Mouse (Mus musculus) intestine, embryonic 16.5 days (tissue): ENCODE data around the gene Ralgds. TPM values are rescaled to one million over a fixed set of nuclear protein-coding genes. Genes with fewer than 3 reads are reported as not detected.
A peak's percentile ranks its signal among the peaks of the same experiment; 100 is the strongest.
"Not testable (repeated sequence)": the region's sequence is repeated elsewhere in the genome, so short reads cannot be mapped to it uniquely, and the experiment has no call there.

Experiments
- ATAC-seq: fragments of 200-750 bp; cut with Nextera tagmentation; 2 replicates; pipeline ENCODE4 v1.8.0; 2017; ENCODE audit warnings: moderate TSS enrichment, moderate library complexity
- H3K27ac ChIP-seq: fragments of 300-500 bp; sonication (generic); 2 replicates; pipeline ENCODE4 v1.5.1; 2014; ENCODE audit warnings: mild to moderate bottlenecking, low read length
- H3K27me3 ChIP-seq: fragments of 300-500 bp; sonication (generic); replicated peaks from 2 replicates; pipeline ENCODE4 v1.6.1; 2014; ENCODE audit warnings: low read length, control low read depth, mixed read lengths; ENCODE audit not compliant: control insufficient read depth, insufficient read depth
- H3K36me3 ChIP-seq: fragments of 300-500 bp; sonication (generic); 2 replicates; pipeline ENCODE4 v1.6.1; 2014; ENCODE audit warnings: low read length, control low read depth; ENCODE audit not compliant: control insufficient read depth, insufficient read depth
- H3K4me1 ChIP-seq: fragments of 300-500 bp; sonication (generic); 2 replicates; pipeline ENCODE4 v1.6.1; 2014; ENCODE audit warnings: low read length, control low read depth, mixed read lengths; ENCODE audit not compliant: control insufficient read depth, insufficient read depth
- H3K4me2 ChIP-seq: fragments of 300-500 bp; sonication (generic); 2 replicates; pipeline ENCODE4 v1.6.1; 2014; ENCODE audit warnings: low read depth, low read length, control low read depth
- H3K4me3 ChIP-seq: fragments of 300-500 bp; sonication (generic); 2 replicates; pipeline ENCODE4 v1.5.1; 2014; ENCODE audit warnings: mild to moderate bottlenecking, low read length
- H3K9ac ChIP-seq: fragments of 300-500 bp; sonication (generic); 2 replicates; pipeline ENCODE4 v1.6.1; 2014; ENCODE audit warnings: low read depth, low read length
- H3K9me3 ChIP-seq: fragments of 300-500 bp; sonication (generic); 2 replicates; pipeline ENCODE4 v1.6.1; 2016; ENCODE audit warnings: low read length, control low read depth; ENCODE audit not compliant: control insufficient read depth
- WGBS: fragments of 180-500 bp; shearing (Covaris S2); extraction: QIAGEN DNeasy Blood & Tissue Kit; methylation state at CpG from one replicate; pipeline ENCODE4 v1.1.7; 2014; 5-methylcytosine and 5-hydroxymethylcytosine counted together
- polyA plus RNA-seq: library from polyadenylated mRNA; unstranded; fragments of >200 nt; fragmentation: Nextera tagmentation; extraction: Ambion mirVana; gene quantifications from 2 replicates; pipeline ENCODE4 v1.2.1, GENCODE M21; 2015

Ralgds gene
- polyA plus RNA-seq, 1 experiment from 2014 or later: 19.1 TPM

DNA sequence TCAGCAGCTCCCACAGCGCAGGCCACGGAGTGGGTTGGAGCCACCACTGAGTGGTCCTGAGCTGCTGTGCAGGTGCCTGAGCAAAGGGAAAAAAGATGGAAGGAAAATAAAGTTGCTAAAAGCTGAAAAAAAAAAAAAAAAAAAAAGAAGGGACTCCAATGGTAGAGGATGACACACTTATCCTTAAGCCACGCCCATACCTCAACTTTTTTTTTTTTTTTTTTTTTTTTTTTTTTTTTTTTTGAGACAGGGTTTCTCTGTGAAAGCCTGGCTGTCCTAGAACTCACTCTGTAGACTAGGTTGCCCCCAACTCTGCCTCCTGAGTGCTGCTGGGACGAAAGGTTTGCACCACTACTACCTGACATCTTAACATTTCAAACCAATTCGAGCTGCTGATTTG is 34.9 kb upstream of the Ralgds start:
- H3K4me3 ChIP-seq, H3K9ac ChIP-seq, H3K9me3 ChIP-seq, H3K27me3 ChIP-seq, H3K4me1 ChIP-seq, H3K27ac ChIP-seq, H3K36me3 ChIP-seq, H3K4me2 ChIP-seq, ATAC-seq: not testable (repeated sequence)
- WGBS: 96% methylated on average over 5 of the region's 5 CpGs

DNA sequence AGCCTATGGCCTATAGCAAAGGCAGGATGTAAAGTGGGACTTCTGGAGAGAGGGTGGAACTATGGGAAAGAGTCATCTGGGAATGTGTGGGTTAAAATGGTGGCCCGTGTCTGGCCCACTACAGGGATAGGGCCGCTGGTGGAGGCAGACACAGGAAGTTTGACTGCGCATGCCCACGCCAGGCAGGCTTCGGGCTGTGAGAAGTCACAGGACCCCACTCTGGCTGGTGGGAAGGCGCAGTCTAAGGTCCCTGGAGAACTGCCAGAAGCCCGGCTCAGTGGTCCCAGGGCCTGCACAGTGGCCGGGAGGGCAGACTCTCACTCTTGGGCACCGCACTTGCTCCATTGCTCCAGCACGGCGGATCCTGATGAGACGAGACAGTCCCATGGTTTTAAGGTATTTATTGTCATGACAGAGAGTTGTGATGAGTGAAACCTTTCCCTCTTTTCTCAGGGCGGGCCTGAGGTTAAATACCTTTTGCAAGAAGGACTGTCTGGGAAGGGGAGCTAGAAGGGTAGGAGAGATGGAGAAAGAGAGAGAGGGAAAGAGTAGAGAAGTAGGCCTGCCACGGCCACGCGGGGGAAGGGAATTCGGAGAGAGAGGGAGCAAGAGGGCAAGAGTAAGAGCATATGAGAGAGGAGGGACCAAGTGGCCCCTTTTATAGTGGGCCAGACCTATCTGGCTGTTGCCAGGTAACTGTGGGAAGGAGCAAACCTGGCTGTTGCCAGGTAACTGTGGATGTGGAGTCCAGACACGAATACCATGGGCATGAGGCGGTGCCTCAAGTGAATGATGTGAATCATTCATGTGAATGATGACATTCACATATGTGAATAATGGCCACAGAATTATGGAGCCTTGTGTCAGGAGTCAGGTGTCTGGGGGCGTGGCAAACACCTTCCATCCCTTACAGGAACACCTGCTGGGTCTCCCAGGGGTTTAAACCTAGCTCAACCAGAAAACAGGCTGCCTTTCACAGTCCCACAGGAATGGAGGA is 33.4 kb upstream of the Ralgds start:
- Histone ChIP-seq H3K9me3 (no peaks in the 10 kb centered on the region), H3K4me1 (0 out of 2 replicates have a peak, but pooled peaks cover 3% of the 10 kb centered on the region), H3K27ac (peak overlapping the region; percentile 68), H3K9ac (peak overlapping the region; percentile 66), H3K4me2 (peak overlapping the region; percentile 46), H3K36me3 (no peaks in the 10 kb centered on the region), H3K27me3 (no peaks in the 10 kb centered on the region), H3K4me3 (peak overlapping the region; percentile 50)
- peak; percentile 50; the same call in 1 of the 2 replicates for ATAC-seq
- WGBS: 48% methylated on average over 20 of the region's 20 CpGs

DNA sequence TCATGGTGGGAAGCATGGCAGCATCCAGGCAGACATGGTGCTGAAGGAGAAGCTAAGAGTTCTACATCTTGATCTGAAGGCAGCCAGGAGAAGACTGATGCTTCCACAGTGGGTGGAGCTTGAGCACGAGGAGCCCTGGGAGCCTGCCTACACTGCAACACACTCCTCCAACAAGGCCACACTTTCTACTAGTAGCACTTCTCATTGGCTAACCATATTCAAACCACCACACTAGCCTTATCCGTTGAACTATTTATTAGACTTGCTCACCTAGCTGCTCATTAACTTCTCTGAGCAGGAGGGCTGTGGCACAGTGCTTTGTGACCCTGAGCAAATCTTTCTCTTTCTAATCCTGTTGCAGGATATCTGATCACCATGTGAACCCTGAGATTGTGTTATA is 29.1 kb upstream of the Ralgds start:
- Histone ChIP-seq H3K27ac (no peak overlapping the region), H3K9ac (no peak overlapping the region), H3K27me3 (no peaks in the 10 kb centered on the region), H3K36me3 (no peaks in the 10 kb centered on the region), H3K4me3 (no peak overlapping the region), H3K9me3 (no peaks in the 10 kb centered on the region), H3K4me1 (0 out of 2 replicates have a peak, but pooled peaks cover 2% of the 10 kb centered on the region), H3K4me2 (no peak overlapping the region)
- 58% methylated on average over 2 of the region's 2 CpGs for WGBS
- peak; percentile 85 for ATAC-seq

DNA sequence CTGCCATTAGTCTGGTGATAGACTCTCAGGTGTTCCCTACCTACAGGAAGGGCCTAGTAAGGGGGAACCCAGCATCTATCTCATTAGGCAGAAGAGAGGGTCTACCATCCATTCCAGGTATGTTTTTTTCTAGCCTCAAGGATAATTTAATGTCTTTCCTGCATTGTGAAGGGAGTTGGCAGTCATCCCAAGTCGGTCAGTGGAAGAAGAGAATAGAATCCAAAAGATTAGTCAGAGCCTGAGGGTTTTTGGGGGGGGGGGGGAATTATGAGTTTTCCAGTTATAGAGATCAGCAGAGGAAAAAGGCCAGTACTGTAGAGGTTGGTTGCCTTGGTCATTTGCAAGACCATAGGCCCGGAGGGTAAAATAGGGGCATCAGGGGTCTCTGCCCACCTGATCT is 18.4 kb upstream of the Ralgds start:
- no peak overlapping the region for H3K27ac ChIP-seq
- WGBS: 78% methylated on average over 2 of the region's 2 CpGs

DNA sequence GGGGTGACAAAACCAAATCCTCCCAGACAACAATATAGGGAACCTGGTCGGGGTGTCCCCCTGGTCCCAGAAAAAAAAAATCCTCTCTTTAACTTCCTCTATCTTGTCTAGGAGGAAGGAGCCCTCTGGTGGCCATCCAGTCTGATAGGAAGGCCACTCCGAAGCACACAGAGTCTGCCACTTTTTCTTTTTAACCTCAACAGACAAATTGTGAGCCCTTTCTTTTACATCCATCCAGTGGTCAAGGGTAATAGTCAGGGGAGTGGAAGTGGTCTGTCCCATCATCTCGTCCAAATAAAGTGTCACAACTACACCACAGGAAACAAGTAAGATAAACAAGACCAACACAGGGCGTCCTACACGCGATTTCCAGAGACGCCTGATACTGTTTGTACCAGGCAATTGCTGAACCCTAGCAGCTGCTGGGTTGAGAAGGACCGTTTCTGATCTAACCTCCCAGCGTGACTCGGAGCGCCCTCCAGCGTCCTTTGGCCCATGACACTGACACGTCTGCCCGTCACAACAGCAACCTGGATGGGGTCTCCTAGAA is 17.6 kb upstream of the Ralgds start:
- Histone ChIP-seq H3K4me2 (no peak overlapping the region), H3K27me3 (no peaks in the 10 kb centered on the region), H3K9me3 (no peaks in the 10 kb centered on the region), H3K27ac (0 out of 2 replicates have a peak overlapping the region, but pooled peaks have one; percentile 20), H3K36me3 (no peaks in the 10 kb centered on the region), H3K4me3 (no peak overlapping the region), H3K9ac (no peak overlapping the region), H3K4me1 (peaks cover 13% of the 10 kb centered on the region)
- WGBS: 72% methylated on average over 14 of the region's 14 CpGs
- no peak for ATAC-seq

More for the DNA sequence above, 18.4 kb upstream of the Ralgds start:
- ATAC-seq: no peak
- Histone ChIP-seq H3K36me3 (no peaks in the 10 kb centered on the region), H3K27me3 (no peaks in the 10 kb centered on the region), H3K9me3 (no peaks in the 10 kb centered on the region), H3K4me1 (peaks cover 13% of the 10 kb centered on the region), H3K4me3 (no peak overlapping the region), H3K4me2 (no peak overlapping the region), H3K9ac (no peak overlapping the region)

DNA sequence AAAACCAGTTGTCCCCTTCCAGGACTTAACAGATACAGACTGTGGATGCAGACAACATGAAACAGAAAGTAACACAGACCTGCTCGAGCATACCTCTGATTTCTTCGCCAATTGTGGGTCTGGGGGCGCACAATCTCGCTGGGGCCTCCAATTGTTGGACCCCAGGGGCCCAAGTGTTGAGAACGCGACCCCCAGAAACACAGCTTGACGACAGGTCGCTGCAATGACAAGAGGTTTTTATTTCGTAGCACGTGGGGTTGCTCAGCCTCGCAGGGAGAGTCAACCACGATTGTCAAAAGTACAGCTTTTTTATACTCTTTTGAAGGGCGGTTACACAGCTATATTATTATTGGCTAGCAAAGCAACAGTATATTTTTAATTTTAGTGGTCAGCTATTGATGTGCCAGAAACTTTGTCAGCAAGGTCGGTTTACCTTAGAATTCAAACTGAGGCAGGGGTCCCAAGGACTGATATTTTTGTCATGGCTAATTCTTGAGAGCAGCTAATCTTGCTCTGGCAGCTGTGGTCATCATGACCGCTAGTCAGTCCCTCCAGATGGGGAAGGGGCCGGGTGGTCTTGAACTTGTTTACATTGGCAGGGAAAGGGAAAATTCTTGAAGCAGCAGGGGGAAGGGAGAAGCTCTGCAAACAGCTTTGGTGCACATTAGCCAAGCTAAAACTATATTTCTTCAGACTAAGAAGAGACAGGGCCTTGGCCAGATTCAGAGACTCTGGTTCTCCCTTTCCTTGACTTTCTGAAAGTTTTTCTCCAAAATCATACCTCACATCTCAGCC is 16.9 kb upstream of the Ralgds start:
- Histone ChIP-seq H3K4me2 (no peak overlapping the region), H3K27ac (peak overlapping the region; percentile 30), H3K4me1 (peaks cover 13% of the 10 kb centered on the region), H3K27me3 (no peaks in the 10 kb centered on the region), H3K9me3 (no peaks in the 10 kb centered on the region), H3K9ac (0 out of 2 replicates have a peak overlapping the region, but pooled peaks have one; percentile 12), H3K36me3 (no peaks in the 10 kb centered on the region), H3K4me3 (no peak overlapping the region)
- 0 out of 2 replicates have a peak, but pooled peaks have one; percentile 5 for ATAC-seq
- WGBS: 74% methylated on average over 16 of the region's 16 CpGs

DNA sequence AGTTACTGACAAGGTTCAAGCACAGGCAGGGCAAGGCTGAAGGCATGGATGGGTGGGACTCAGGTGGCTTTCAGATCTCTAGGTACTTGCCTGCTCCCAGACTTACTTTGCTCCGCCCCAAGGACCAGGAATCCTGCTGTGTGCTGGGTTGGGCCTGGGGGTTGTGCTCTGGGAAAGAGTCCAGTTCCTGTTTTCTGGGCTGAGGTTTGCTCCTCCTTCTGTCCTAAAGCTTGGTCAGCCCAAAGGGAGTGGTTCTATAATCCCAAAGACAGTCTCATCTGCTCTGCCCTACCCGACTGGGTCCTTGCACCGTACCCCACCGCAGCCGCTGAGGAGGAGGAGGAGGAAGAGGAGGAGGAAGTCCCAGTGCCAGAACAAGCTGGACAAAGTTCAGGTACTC is 16.3 kb upstream of the Ralgds start, which contains the start of gene Gbgt1:
Gene Gbgt1, plus strand, starts transcription at position 221 of the 400 bp plus-strand sequence.
- Histone ChIP-seq H3K4me3 (peak within 1 kb of the TSS; percentile 1; the same call in 1 of the 2 replicates), H3K36me3 (no peaks in the 10 kb centered on the region), H3K9me3 (no peaks in the 10 kb centered on the region), H3K9ac (peak within 1 kb of the TSS; percentile 12; the same call in 1 of the 2 replicates), H3K4me1 (peaks cover 13% of the 10 kb centered on the region), H3K4me2 (peak within 1 kb of the TSS; percentile 19; the same call in 1 of the 2 replicates), H3K27me3 (no peaks in the 10 kb centered on the region), H3K27ac (peak within 1 kb of the TSS; percentile 30)
- ATAC-seq: peak; percentile 50
- 60% methylated on average over 5 of the region's 5 CpGs for WGBS

DNA sequence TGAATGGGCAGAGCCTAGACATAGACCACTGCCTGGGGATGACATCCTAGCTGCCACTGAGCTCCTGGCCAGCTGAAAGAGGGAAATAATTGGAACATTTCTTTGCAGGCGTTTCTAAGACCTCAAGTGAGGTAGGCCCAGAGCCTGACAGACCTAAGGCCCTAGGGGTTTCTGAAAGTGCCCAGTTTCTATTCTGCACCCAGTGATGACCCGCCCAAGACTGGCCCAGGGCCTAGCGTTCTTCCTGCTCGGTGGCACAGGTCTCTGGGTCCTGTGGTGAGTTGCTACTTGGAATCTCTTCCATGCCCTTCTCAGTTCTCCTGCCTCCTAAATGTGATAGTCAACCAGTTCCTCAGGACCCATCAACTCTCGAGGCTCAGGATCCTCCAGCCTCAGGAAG is 15.4 kb upstream of the Ralgds start:
- Histone ChIP-seq H3K27me3 (no peaks in the 10 kb centered on the region), H3K4me3 (peak overlapping the region; percentile 1; the same call in 1 of the 2 replicates), H3K36me3 (no peaks in the 10 kb centered on the region), H3K4me1 (peaks cover 13% of the 10 kb centered on the region), H3K9me3 (no peaks in the 10 kb centered on the region), H3K9ac (no peak overlapping the region), H3K27ac (no peak overlapping the region), H3K4me2 (no peak overlapping the region)
- no peak for ATAC-seq
- WGBS: 85% methylated on average over 5 of the region's 5 CpGs

DNA sequence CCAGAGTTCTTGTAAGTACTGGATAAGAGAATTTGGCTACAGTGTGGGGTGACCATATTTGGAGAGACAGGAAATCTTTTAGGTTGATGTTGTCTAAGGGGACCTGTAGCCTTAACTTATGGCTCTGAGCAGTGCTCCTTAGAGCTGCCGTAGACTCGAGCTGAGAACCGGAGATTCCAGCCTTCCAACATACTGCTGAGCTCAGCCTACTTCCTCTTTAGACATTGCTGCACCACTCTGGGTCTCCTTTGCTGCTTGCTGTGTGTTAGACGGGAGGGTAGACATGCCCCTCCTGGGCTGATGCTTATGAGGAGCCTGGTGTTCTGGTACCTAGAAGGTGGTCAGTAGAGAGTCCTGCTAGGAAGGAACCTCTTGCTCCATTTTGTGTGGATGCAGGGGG is 14.5 kb upstream of the Ralgds start:
- Histone ChIP-seq H3K27ac (no peak overlapping the region), H3K9ac (no peak overlapping the region), H3K4me3 (no peak overlapping the region), H3K36me3 (no peaks in the 10 kb centered on the region), H3K4me2 (no peak overlapping the region), H3K27me3 (no peaks in the 10 kb centered on the region), H3K9me3 (no peaks in the 10 kb centered on the region), H3K4me1 (peaks cover 13% of the 10 kb centered on the region)
- WGBS: 83% methylated on average over 4 of the region's 4 CpGs
- ATAC-seq: no peak
